Mouse (Mus musculus) brown adipose tissue, adult 24 weeks (tissue): Measurements from ENCODE around the gene Fads2. TPM values are rescaled to one million over a fixed set of nuclear protein-coding genes. Genes with fewer than 3 reads are reported as not detected.

Source experiments
- H3K27ac ChIP-seq: fragments of 200-500 bp; replicated peaks from 2 replicates; pipeline ENCODE4 v1.5.1; 2012; ENCODE audit warnings: low read depth, mild to moderate bottlenecking, low read length
- H3K4me1 ChIP-seq: fragments of 200-500 bp; 2 replicates; pipeline ENCODE4 v1.6.1; 2012; ENCODE audit warnings: low read length, mixed read lengths; ENCODE audit not compliant: control insufficient read depth, insufficient read depth, insufficient read length
- H3K4me3 ChIP-seq: fragments of 200-500 bp; 2 replicates; pipeline ENCODE4 v1.5.1; 2012; ENCODE audit warnings: low read depth, mild to moderate bottlenecking, low read length, moderate library complexity; ENCODE audit not compliant: insufficient read depth
- polyA plus RNA-seq: library from polyadenylated mRNA; stranded (reverse); fragments of >200 nt; gene quantifications from 2 replicates; pipeline ENCODE4 v1.2.4, GENCODE M21; 2012; ENCODE audit not compliant: missing spikeins, insufficient read depth, insufficient read length

The Fads2 gene
- polyA plus RNA-seq, 1 experiment, result 9.6 TPM

- Histone ChIP-seq H3K27ac (no peak overlapping the region), H3K4me1 (peaks cover 3% of the 10 kb centered on the region; the same call in 1 of the 2 replicates), H3K4me3 (no peak overlapping the region)
Observed at GRCm38 (mm10) chr19:10060783-10061590, 40.6 kb downstream of the Fads2 start.

- peaks cover 3% of the 10 kb centered on the region; the same call in 1 of the 2 replicates for H3K4me1 ChIP-seq
- H3K27ac ChIP-seq, result no peak overlapping the region
- H3K4me3 ChIP-seq, result no peak overlapping the region
Observed at GRCm38 (mm10) chr19:10059911-10060567, 41.5 kb downstream of the Fads2 start.

DNA sequence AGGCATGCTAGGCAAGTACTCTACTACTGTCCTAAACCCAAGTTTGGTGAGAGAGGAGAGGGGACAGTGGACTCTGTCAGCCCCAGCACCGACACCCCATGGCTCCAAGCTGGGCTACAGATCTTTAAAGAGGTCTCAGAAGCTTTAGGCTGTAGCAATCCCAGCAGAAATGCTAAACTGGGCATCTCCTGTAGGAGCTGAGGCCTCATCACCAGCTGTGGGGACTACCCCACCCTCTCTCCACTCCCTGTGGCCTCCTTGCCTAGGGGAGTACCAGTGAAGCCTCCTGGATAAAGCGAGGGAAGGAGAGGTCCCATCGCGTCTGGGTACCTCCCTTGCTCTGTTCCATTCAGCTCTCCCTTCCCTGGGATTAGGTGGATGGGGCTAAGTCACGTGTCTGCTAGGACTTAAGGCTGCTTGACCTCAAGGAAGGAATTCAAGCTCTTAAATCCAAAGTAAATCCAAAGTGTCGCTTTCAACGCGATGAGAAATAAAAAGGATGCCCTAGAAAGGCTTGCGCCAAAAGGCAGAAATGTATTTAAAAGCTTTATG is 42.6 kb downstream of the Fads2 start:
- Histone ChIP-seq H3K4me1 (no peaks in the 10 kb centered on the region), H3K4me3 (no peak overlapping the region), H3K27ac (no peak overlapping the region)

- Histone ChIP-seq H3K4me1 (no peaks in the 10 kb centered on the region), H3K4me3 (no peak overlapping the region), H3K27ac (no peak overlapping the region)
Observed at GRCm38 (mm10) chr19:10058352-10058825, 43.2 kb downstream of the Fads2 start.

DNA sequence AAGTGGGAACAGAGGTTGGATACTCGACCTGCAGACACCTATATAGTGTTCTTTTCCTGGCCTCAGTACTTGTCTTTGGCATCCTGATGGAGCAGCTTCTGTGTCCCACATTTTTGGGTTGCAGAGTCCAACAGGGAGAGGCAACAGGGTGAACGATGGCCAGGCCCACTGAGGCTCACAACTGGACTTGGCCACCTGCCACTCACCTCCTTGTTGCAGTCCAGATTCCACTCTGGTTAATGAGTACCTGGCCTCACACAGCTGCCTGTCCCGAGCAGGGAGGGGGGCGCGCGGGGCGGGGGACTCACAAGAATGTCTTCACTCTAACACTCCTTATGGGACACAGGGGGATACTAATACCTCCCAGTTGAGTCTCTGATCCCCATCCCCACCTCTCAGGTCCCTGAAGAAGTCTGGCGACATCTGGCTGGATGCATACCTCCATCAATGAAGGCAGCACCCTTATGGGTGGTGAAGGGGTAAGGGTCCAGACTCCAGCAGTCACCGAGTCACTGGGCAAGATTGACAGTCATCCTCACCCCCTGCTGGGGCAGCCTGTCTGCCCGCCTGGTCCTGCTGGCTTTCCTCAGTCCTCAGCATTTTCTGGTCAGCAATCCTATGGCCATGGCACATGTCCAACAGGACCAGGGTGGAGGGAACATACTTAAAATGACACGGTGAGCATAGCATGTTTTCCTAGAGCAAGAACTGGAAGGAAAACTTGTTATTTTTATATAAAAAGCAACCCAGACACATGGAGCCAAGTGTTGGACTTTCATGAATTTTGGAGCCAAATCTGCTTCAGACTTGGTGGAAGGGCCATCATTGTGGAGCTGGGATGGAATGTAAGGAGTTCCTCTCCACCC is 43.8 kb downstream of the Fads2 start:
- H3K4me1 ChIP-seq, result no peaks in the 10 kb centered on the region
- H3K27ac ChIP-seq, result no peak overlapping the region
- no peak overlapping the region for H3K4me3 ChIP-seq

- no peak overlapping the region for H3K27ac ChIP-seq
- H3K4me3 ChIP-seq, result no peak overlapping the region
- no peaks in the 10 kb centered on the region for H3K4me1 ChIP-seq
Observed at GRCm38 (mm10) chr19:10056686-10057085, 44.9 kb downstream of the Fads2 start.

- no peak overlapping the region for H3K27ac ChIP-seq
- no peaks in the 10 kb centered on the region for H3K4me1 ChIP-seq
- no peak overlapping the region for H3K4me3 ChIP-seq
Observed at GRCm38 (mm10) chr19:10055783-10056660, 45.5 kb downstream of the Fads2 start.

GRCm38 (mm10) chr19:10055261-10055660 is 46.3 kb downstream of the Fads2 start:
- no peaks in the 10 kb centered on the region for H3K4me1 ChIP-seq
- no peak overlapping the region for H3K4me3 ChIP-seq
- no peak overlapping the region for H3K27ac ChIP-seq

- Histone ChIP-seq H3K27ac (no peak overlapping the region), H3K4me3 (no peak overlapping the region), H3K4me1 (peaks cover 2% of the 10 kb centered on the region; the same call in 1 of the 2 replicates)
Observed at GRCm38 (mm10) chr19:10054361-10055075, 47.0 kb downstream of the Fads2 start.

- no peak overlapping the region for H3K27ac ChIP-seq
- H3K4me1 ChIP-seq, result peaks cover 2% of the 10 kb centered on the region; the same call in 1 of the 2 replicates
- no peak overlapping the region for H3K4me3 ChIP-seq
Observed at GRCm38 (mm10) chr19:10053692-10054260, 47.8 kb downstream of the Fads2 start.

DNA sequence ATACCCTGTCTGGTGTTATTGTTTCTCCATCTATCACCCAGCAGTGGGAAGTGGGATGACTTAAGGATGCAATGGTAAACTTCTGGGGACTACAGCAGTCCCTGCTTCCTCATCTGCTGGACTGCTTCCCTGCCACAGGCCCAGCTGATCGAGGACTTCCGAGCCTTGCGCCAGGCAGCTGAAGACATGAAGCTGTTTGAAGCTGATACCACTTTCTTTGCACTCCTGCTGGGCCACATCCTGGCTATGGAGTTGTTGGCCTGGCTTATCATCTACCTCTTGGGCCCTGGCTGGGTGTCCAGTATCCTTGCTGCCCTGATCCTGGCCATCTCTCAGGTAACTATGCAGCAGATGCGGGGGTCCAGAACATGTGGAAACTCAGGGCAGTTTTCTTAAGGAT is 48.8 kb downstream of the Fads2 start:
- H3K4me3 ChIP-seq, result no peak overlapping the region
- H3K4me1 ChIP-seq, result peaks cover 2% of the 10 kb centered on the region; the same call in 1 of the 2 replicates
- no peak overlapping the region for H3K27ac ChIP-seq

DNA sequence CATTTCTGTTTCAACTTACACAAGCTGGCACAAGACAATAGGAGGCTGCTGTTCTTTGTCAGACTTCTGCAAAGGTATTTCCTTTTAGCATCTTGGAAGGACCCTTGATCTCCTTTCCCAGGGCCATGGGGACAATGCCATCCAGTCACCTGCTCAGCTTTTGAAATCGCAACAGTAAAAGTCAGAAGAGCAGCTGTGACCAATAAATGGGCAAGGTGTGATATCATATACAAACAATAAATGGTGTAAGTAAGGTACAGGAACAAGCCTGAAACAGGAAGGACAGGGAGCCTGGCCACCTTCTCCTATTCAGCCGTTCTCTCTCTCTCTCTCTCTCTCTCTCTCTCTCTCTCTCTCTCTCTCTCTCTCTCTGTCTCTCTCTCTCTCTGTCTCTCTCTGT is 51.1 kb downstream of the Fads2 start:
- H3K4me1 ChIP-seq, result peaks cover 4% of the 10 kb centered on the region; the same call in 1 of the 2 replicates
- no peak overlapping the region for H3K27ac ChIP-seq

DNA sequence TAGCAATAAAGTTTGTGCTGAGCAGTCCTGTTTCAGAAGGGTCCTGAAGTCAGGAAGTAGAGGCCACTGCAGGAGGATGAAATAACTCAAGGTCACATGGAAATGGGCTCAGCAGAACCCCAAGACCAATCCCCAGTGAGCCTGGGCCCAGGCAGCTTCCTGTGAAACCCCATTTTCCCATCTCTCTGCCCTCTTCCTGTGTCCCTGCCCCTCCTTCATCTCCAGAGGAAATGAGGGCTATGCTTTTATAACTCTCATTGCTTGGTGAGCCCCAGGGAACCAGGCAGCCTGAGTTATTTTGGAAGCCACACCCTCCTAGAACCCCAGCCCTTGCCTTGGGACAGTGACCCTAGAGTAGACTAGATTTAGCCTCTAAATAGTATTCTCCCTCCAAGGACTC is 52.0 kb downstream of the Fads2 start:
- peaks cover 4% of the 10 kb centered on the region; the same call in 1 of the 2 replicates for H3K4me1 ChIP-seq
- H3K4me3 ChIP-seq, result no peak overlapping the region
- peak overlapping the region; percentile 26; the same call in 1 of the 2 replicates for H3K27ac ChIP-seq

More for the DNA sequence above, 51.1 kb downstream of the Fads2 start:
- H3K4me3 ChIP-seq, result no peak overlapping the region
